Mouse (Mus musculus): ENCODE measurements around the gene Afmid.

DNA sequence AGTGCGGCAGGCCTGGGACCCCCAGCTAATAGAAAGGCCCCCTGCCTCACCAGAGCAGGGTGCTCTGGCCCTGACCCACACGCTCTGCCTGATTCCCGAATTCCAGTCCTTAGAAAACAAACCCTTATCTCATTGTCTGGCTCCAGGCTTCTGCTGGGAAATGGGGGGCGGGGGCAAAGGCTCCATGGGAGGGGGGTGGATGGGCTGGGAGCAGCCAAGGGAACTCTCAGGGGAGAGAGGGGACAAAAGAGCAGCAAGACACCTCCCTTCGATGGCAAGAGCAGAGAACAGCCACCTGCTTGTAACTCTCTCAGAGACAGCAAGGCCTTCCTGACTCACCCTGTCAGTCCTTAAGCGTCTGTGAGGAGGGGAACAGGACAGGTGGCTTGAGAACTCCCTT is 50.0 kb downstream of the Afmid start:
- TF ChIP-seq CTCF (IDR thresholded peaks at IDR 0.05; ENCODE audit: extremely low read depth, insufficient read depth, low read length): no peak
- TF ChIP-seq POLR2A (IDR thresholded peaks at IDR 0.05; ENCODE audit: extremely low read depth, insufficient read depth, low read length): no peak
